Mouse (Mus musculus): ENCODE data around the gene Serpinb2.

Serpinb2 gene

GRCm38 (mm10) chr1:107511252-107511651 lies at the start of gene Serpinb2:
Gene Serpinb2 (plus strand): TSS chr1:107511423.
- no peak for DNase-seq

- no peak for DNase-seq
Observed at GRCm38 (mm10) chr1:107479909-107480308, 31.3 kb upstream of the Serpinb2 start.

GRCm38 (mm10) chr1:107481452-107481851 lies 29.8 kb upstream of the Serpinb2 start:
- DNase-seq = peak; percentile 45 to 51

- no peak for DNase-seq
Observed at GRCm38 (mm10) chr1:107489577-107489976, 21.6 kb upstream of the Serpinb2 start.

- no peak for DNase-seq
Observed at GRCm38 (mm10) chr1:107496789-107497188, 14.4 kb upstream of the Serpinb2 start.

- no peak for DNase-seq
Observed at GRCm38 (mm10) chr1:107502025-107502424, 9.2 kb upstream of the Serpinb2 start.

- DNase-seq = no peak
Observed at GRCm38 (mm10) chr1:107503294-107503693, 7.9 kb upstream of the Serpinb2 start.

GRCm38 (mm10) chr1:107505898-107506562 lies 5.2 kb upstream of the Serpinb2 start:
- DNase-seq = no peak

GRCm38 (mm10) chr1:107512194-107513138 lies 1.2 kb downstream of the Serpinb2 start:
- no peak for DNase-seq

GRCm38 (mm10) chr1:107513530-107513929 lies 2.3 kb downstream of the Serpinb2 start:
- no peak for DNase-seq

GRCm38 (mm10) chr1:107515839-107516498 lies 4.7 kb downstream of the Serpinb2 start:
- no peak for DNase-seq

- no peak for DNase-seq
Observed at GRCm38 (mm10) chr1:107525592-107525991, 14.4 kb downstream of the Serpinb2 start.

- no peak for DNase-seq
Observed at GRCm38 (mm10) chr1:107528325-107529078, 17.3 kb downstream of the Serpinb2 start.

- DNase-seq = no peak
Observed at GRCm38 (mm10) chr1:107529365-107530052, 18.3 kb downstream of the Serpinb2 start.

- no peak for DNase-seq
Observed at GRCm38 (mm10) chr1:107533736-107534135, 22.5 kb downstream of the Serpinb2 start.

- DNase-seq = no peak
Observed at GRCm38 (mm10) chr1:107537435-107537834, 26.2 kb downstream of the Serpinb2 start.

- no peak for DNase-seq
Observed at GRCm38 (mm10) chr1:107559494-107559893, 48.3 kb downstream of the Serpinb2 start.

GRCm38 (mm10) chr1:107562110-107562509 lies 50.9 kb downstream of the Serpinb2 start:
- no peak for DNase-seq

GRCm38 (mm10) chr1:107565644-107566043 lies 54.4 kb downstream of the Serpinb2 start:
- no peak for DNase-seq

GRCm38 (mm10) chr1:107576094-107576493 lies 64.9 kb downstream of the Serpinb2 start:
- no peak for DNase-seq

- no peak for DNase-seq
Observed at GRCm38 (mm10) chr1:107577514-107577913, 66.3 kb downstream of the Serpinb2 start.

- no peak for DNase-seq
Observed at GRCm38 (mm10) chr1:107581220-107581619, 70.0 kb downstream of the Serpinb2 start.

Measured in thymus, postnatal 36 days (tissue).